Mouse (Mus musculus): ENCODE measurements around the gene Nckipsd. TPM values are rescaled to one million over a fixed set of nuclear protein-coding genes. Genes with fewer than 3 reads are reported as not detected.

The Nckipsd gene
- polyA plus RNA-seq, 1 experiment from 2014 or later: 15.2 TPM

DNA sequence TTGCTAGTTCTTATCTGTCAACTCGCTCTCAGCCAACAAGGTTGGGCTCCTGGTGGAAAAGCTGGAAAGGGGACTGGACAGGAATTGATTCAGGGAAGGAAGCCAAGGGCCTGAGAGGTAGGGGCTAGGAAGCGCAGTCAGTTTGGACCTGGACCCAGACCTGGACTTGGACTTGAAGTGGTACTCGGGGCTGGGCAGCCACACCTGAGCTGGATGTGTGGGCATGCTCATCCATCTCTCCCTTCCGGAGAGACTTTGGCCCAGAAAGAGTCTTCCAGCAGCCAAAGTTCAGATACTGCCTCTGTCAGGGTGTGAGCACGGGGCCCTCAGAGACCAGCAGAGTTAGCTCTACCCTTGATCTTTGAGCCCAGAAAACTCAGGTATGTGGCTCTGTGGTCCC is 47.2 kb downstream of the Nckipsd start:
- peaks cover 17% of the 10 kb centered on the region for H3K4me1 ChIP-seq
- no peak overlapping the region for H3K27ac ChIP-seq
- no peaks in the 10 kb centered on the region for H3K27me3 ChIP-seq
- H3K9me3 ChIP-seq (replicated peaks): no peaks in the 10 kb centered on the region
- H3K4me3 ChIP-seq: peak overlapping the region; percentile 69; the same call in 1 of the 2 replicates
- no peak for ATAC-seq
- H3K36me3 ChIP-seq (ENCODE audit: poor library complexity, severe bottlenecking): peaks cover 50% of the 10 kb centered on the region
- WGBS: 63% methylated on average over 5 of the region's 5 CpGs
- H3K4me2 ChIP-seq: peak overlapping the region; percentile 88
- peak overlapping the region; percentile 76; the same call in 1 of the 2 replicates for H3K9ac ChIP-seq

DNA sequence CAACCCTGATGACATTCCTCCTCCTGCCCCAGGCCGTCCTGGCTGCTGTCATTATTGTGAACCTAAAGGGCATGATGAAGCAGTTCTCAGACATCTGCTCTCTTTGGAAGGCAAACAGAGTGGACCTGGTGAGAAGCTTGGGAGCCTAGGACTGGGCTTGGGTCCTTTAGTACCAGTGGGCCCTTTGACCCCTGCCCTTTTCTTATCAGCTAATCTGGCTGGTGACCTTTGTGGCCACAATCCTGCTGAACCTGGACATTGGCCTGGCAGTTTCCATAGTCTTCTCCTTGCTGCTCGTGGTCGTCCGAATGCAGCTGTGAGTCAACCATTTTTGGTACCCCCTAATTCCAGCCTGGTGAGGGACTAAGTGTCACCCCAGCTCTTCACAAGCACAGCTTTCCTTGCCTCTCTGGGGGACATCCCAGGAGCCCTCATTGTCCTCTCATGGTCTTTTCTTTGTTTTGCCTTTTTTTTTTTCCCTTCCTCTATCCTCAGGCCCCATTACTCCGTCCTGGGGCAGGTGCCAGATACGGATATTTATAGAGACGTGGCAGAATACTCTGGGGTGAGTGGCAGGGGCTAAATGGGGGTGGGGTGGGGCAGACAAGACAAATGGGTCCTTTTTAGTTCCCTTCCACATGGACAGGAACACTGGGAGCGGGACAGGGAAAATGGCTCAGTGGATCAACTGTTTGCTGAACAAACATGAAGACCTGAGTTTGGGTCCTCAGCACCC is 50.8 kb downstream of the Nckipsd start:
- WGBS: 79% methylated on average over 8 of the region's 8 CpGs

More for the DNA sequence above, 50.8 kb downstream of the Nckipsd start:
- Histone ChIP-seq H3K27me3 (no peaks in the 10 kb centered on the region), H3K9me3 (replicated peaks) (no peaks in the 10 kb centered on the region), H3K36me3 (ENCODE audit: poor library complexity, severe bottlenecking) (peaks cover 51% of the 10 kb centered on the region), H3K9ac (no peak overlapping the region), H3K4me3 (no peak overlapping the region), H3K4me2 (no peak overlapping the region), H3K4me1 (peaks cover 8% of the 10 kb centered on the region), H3K27ac (no peak overlapping the region)
- ATAC-seq: no peak

Small RNA genes lying within 50 kb of the gene (microRNA-seq; reads per million reads assigned to microRNA genes)
- not detected for gene Gm23156

Other genes with a start within 250 kb of the Nckipsd start
- 135 and 143 TPM in 2 replicates for gene Impdh2, start 248.1 kb upstream of the Nckipsd start, polyA plus RNA-seq (2015; fragmentation: Nextera tagmentation; extraction: Ambion mirVana)
- 64.8 and 70.4 TPM in 2 replicates for gene Ndufaf3, start 240.9 kb upstream of the Nckipsd start, polyA plus RNA-seq (2015; fragmentation: Nextera tagmentation; extraction: Ambion mirVana)
- gene Dalrd3, start 238.5 kb upstream of the Nckipsd start, polyA plus RNA-seq (2015; fragmentation: Nextera tagmentation; extraction: Ambion mirVana): 230 and 246 TPM in 2 replicates
- gene Wdr6, start 229.6 kb upstream of the Nckipsd start, polyA plus RNA-seq (2015; fragmentation: Nextera tagmentation; extraction: Ambion mirVana): 203 and 256 TPM in 2 replicates
- 16.6 and 18.7 TPM in 2 replicates for gene P4htm, start 210.7 kb upstream of the Nckipsd start, polyA plus RNA-seq (2015; fragmentation: Nextera tagmentation; extraction: Ambion mirVana)
- gene Arih2, start 159.0 kb upstream of the Nckipsd start, polyA plus RNA-seq (2015; fragmentation: Nextera tagmentation; extraction: Ambion mirVana): 55.9 and 58.2 TPM in 2 replicates
- gene Slc25a20, start 146.3 kb upstream of the Nckipsd start, polyA plus RNA-seq (2015; fragmentation: Nextera tagmentation; extraction: Ambion mirVana): 39.0 and 41.3 TPM in 2 replicates
- gene Prkar2a, start 119.1 kb upstream of the Nckipsd start, polyA plus RNA-seq (2015; fragmentation: Nextera tagmentation; extraction: Ambion mirVana): 32.8 and 34.2 TPM in 2 replicates
- gene Ip6k2, start 24.6 kb upstream of the Nckipsd start, polyA plus RNA-seq (2015; fragmentation: Nextera tagmentation; extraction: Ambion mirVana): 153 and 172 TPM in 2 replicates
- 13.3 and 14.4 TPM in 2 replicates for gene Celsr3, start 18.0 kb downstream of the Nckipsd start, polyA plus RNA-seq (2015; fragmentation: Nextera tagmentation; extraction: Ambion mirVana)
- 8.1 and 8.5 TPM in 2 replicates for gene Slc26a6, start 44.9 kb downstream of the Nckipsd start, polyA plus RNA-seq (2015; fragmentation: Nextera tagmentation; extraction: Ambion mirVana)
- gene Tmem89, start 106.3 kb downstream of the Nckipsd start, polyA plus RNA-seq (2015; fragmentation: Nextera tagmentation; extraction: Ambion mirVana): 0.25 TPM in 1 of 2 replicates, not detected in the other
- gene Uqcrc1, start 128.3 kb downstream of the Nckipsd start, polyA plus RNA-seq (2015; fragmentation: Nextera tagmentation; extraction: Ambion mirVana): 361 and 379 TPM in 2 replicates
- 1.2 and 1.6 TPM in 2 replicates for gene Col7a1, start 145.2 kb downstream of the Nckipsd start, polyA plus RNA-seq (2015; fragmentation: Nextera tagmentation; extraction: Ambion mirVana)
- gene Ucn2, start 177.6 kb downstream of the Nckipsd start, polyA plus RNA-seq (2015; fragmentation: Nextera tagmentation; extraction: Ambion mirVana): not detected in 2 replicates
- gene Pfkfb4, start 183.4 kb downstream of the Nckipsd start, polyA plus RNA-seq (2015; fragmentation: Nextera tagmentation; extraction: Ambion mirVana): 14.5 and 16.8 TPM in 2 replicates
- 33.6 and 35.1 TPM in 2 replicates for gene Shisa5, start 230.2 kb downstream of the Nckipsd start, polyA plus RNA-seq (2015; fragmentation: Nextera tagmentation; extraction: Ambion mirVana)

Measured in forebrain, embryonic 13.5 days (tissue).